In the genomic region with DNA sequence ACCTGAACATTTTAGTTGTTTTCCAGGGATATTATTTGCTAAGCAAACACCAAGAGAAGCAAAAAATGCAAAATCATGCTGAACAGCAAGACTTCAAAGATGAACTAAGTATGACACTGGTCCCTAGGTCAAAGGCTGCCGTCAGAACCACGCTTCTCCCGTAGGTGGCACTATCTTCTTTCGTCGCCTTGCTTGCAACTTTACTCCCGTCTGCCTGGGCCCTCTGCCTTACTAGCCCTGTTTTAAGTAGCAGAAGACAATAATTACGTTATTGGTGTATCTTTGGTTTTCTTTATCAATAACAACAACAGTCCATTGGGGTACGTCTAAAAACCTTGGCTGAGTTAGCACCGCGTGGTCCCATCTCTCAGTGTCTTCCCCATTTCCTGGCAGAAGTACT, we compare ENCODE assay signal across 8 mouse cellular contexts. TPM values are rescaled to one million over a fixed set of nuclear protein-coding genes. Genes with fewer than 3 reads are reported as not detected.
A peak's percentile ranks its signal among the peaks of the same experiment; 100 is the strongest.
DNase-seq lines count a peak whose midpoint lies in the region; ATAC-seq and TF ChIP-seq lines count a peak whose summit lies in the region.

No protein-coding gene starts in this region.

- 11% methylated on average over 10 of the region's 10 CpGs for WGBS in intestine, embryonic 16.5 days
- WGBS in limb, embryonic 14.5 days, result 5% methylated on average over 10 of the region's 10 CpGs

- 0 out of 2 replicates have a peak overlapping the region, but pooled peaks have one; percentile 99 for H3K4me2 ChIP-seq in intestine, embryonic 16.5 days (ENCODE audit: low read depth, low read length)
- peak overlapping the region; percentile 92 for H3K4me2 ChIP-seq in limb, embryonic 14.5 days (replicated peaks; ENCODE audit: low read depth, low read length, severe bottlenecking)

- H3K27ac ChIP-seq in intestine, embryonic 16.5 days (ENCODE audit: low read length), result no peak overlapping the region
- H3K27ac ChIP-seq in limb, embryonic 14.5 days (replicated peaks; ENCODE audit: low read depth, low read length), result no peak overlapping the region

- H3K4me3 ChIP-seq in intestine, embryonic 16.5 days (ENCODE audit: low read length), result no peak overlapping the region
- H3K4me3 ChIP-seq in limb, embryonic 14.5 days (replicated peaks; ENCODE audit: low read length), result 0 out of 2 replicates have a peak overlapping the region, but pooled peaks have one; percentile 81

- peaks cover 4% of the 10 kb centered on the region; the same call in 1 of the 2 replicates for H3K27me3 ChIP-seq in intestine, embryonic 16.5 days (replicated peaks; ENCODE audit: control insufficient read depth, insufficient read depth, low read length)
- no peaks in the 10 kb centered on the region for H3K27me3 ChIP-seq in limb, embryonic 14.5 days (ENCODE audit: control insufficient read depth, insufficient read depth, low read length)

- no peak for ATAC-seq in intestine, embryonic 16.5 days
- no peak for ATAC-seq in limb, embryonic 14.5 days (ENCODE audit: low FRiP score, low read depth)

- DNase-seq in 3134 (ENCODE audit: extremely low read depth, insufficient read length, low spot score), result peak; percentile 39
- peak; percentile 18 to 25 for DNase-seq in CD8-positive naive resting alpha-beta T cell, adult 2 months (ENCODE audit: low read depth in 2 of 2, low spot score in 2 of 2)
- peak; percentile 68 to 75 for DNase-seq in cerebellum, adult 18-20 months
- DNase-seq in gastrocnemius, postnatal 10 days, result peak; percentile 64
- DNase-seq in limb, embryonic 14.5 days (ENCODE audit: low spot score), result peak; percentile 67
- DNase-seq in ovary, postnatal 14 days (ENCODE audit: low spot score), result peak; percentile 43
- peak; percentile 32 for DNase-seq in yolk sac, embryonic 10.5 days (ENCODE audit: low spot score)

- no peaks in the 10 kb centered on the region for H3K36me3 ChIP-seq in intestine, embryonic 16.5 days (ENCODE audit: control insufficient read depth, insufficient read depth, low read length)
- H3K36me3 ChIP-seq in limb, embryonic 14.5 days (ENCODE audit: control insufficient read depth, insufficient read depth, low read length), result no peaks in the 10 kb centered on the region

- no peaks in the 10 kb centered on the region for H3K9me3 ChIP-seq in intestine, embryonic 16.5 days (ENCODE audit: control insufficient read depth, low read length)
- no peaks in the 10 kb centered on the region for H3K9me3 ChIP-seq in limb, embryonic 14.5 days (ENCODE audit: control insufficient read depth, low read length)

- peaks cover 17% of the 10 kb centered on the region for H3K4me1 ChIP-seq in intestine, embryonic 16.5 days (ENCODE audit: control insufficient read depth, insufficient read depth, low read length)
- H3K4me1 ChIP-seq in limb, embryonic 14.5 days (ENCODE audit: control insufficient read depth, insufficient read depth, low read length), result peaks cover 15% of the 10 kb centered on the region

- TF ChIP-seq POLR2A in limb, embryonic 14.5 days (IDR thresholded peaks at IDR 0.05; ENCODE audit: borderline replicate concordance, extremely low read depth, insufficient read depth, insufficient read length), result no peak

- H3K9ac ChIP-seq in intestine, embryonic 16.5 days (ENCODE audit: low read depth, low read length), result no peak overlapping the region
- no peak overlapping the region for H3K9ac ChIP-seq in limb, embryonic 14.5 days (ENCODE audit: low read depth, low read length, severe bottlenecking)

RNA-seq across cellular contexts. Expression of a gene that starts 1.7 kb away (rescaled TPM):
- 10 to 100 TPM; 39.4 to 46.3 TPM for total RNA-seq in gastrocnemius, postnatal 10 days (2021)
- 4.2 and 4.7 TPM in 2 replicates for polyA plus RNA-seq in intestine, embryonic 16.5 days (2015; fragmentation: Nextera tagmentation; extraction: Ambion mirVana)
- 23.9 and 25.8 TPM in 2 replicates for polyA plus RNA-seq in limb, embryonic 14.5 days (2012; rRNA removed)
- 9.6 and 10.9 TPM in 2 replicates for polyA plus RNA-seq in limb, embryonic 14.5 days (2014; fragmentation: Nextera tagmentation; extraction: Ambion mirVana)

RNA-seq across cellular contexts. Expression of a gene that starts 49.0 kb away (rescaled TPM):
- total RNA-seq in gastrocnemius, postnatal 10 days (2021), result 10 to 100 TPM; 37.3 to 38.6 TPM
- polyA plus RNA-seq in intestine, embryonic 16.5 days (2015; fragmentation: Nextera tagmentation; extraction: Ambion mirVana), result 21.9 and 24.0 TPM in 2 replicates
- 17.2 and 19.5 TPM in 2 replicates for polyA plus RNA-seq in limb, embryonic 14.5 days (2012; rRNA removed)
- 25.2 and 26.7 TPM in 2 replicates for polyA plus RNA-seq in limb, embryonic 14.5 days (2014; fragmentation: Nextera tagmentation; extraction: Ambion mirVana)

RNA-seq across cellular contexts. Expression of a gene that starts 58.9 kb away (rescaled TPM):
- 10 to 100 TPM; 34.2 to 37.8 TPM for total RNA-seq in gastrocnemius, postnatal 10 days (2021)
- polyA plus RNA-seq in intestine, embryonic 16.5 days (2015; fragmentation: Nextera tagmentation; extraction: Ambion mirVana), result 47.5 and 51.2 TPM in 2 replicates
- polyA plus RNA-seq in limb, embryonic 14.5 days (2012; rRNA removed), result 42.3 and 45.3 TPM in 2 replicates
- 82.1 and 83.9 TPM in 2 replicates for polyA plus RNA-seq in limb, embryonic 14.5 days (2014; fragmentation: Nextera tagmentation; extraction: Ambion mirVana)

Comparison
In these comparisons a context has a peak if more than half of its experiments do, and no peak if none do; other contexts are left out.
1. DNase-seq: peak in every context shown above with its lines; median percentile 72 in cerebellum, adult 18-20 months; 67 in limb, embryonic 14.5 days; 64 in gastrocnemius, postnatal 10 days; 43 in ovary, postnatal 14 days; 39 in 3134; 32 in yolk sac, embryonic 10.5 days; 22 in CD8-positive naive resting alpha-beta T cell, adult 2 months.